Mouse (Mus musculus): ENCODE measurements around the gene Fam19a2. TPM values are rescaled to one million over a fixed set of nuclear protein-coding genes. Genes with fewer than 3 reads are reported as not detected.

Gene Fam19a2
- polyA plus RNA-seq, 1 experiment: not detected

DNA sequence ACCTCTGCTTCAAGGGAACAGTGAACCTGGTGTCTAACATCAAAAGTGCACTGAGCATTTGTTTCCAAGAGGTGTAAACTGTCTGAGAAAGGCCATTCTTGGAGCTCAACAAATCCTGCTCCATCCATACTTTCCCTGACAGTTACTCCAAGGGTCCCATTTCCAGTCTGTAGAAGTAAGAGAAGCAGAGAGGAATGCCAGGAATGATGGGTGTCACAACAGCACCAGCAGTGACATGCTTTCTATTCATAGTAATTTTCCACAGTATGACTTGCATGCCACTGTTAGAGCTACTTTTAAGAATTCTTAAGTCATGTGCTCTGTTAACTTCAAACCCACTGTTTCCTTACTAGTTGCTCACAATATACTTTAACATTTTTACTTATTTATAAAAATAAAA is 331.2 kb downstream of the Fam19a2 start:
- H3K27me3 ChIP-seq (ENCODE audit: control insufficient read depth, insufficient read depth, low read length): no peaks in the 10 kb centered on the region
- no peak for TF ChIP-seq CTCF (IDR thresholded peaks at IDR 0.05; ENCODE audit: extremely low read depth, insufficient read length, insufficient replicate concordance, low read depth, low read length)
- no peak for TF ChIP-seq POLR2A (IDR thresholded peaks at IDR 0.05; ENCODE audit: low read depth, low read length)
- H3K4me3 ChIP-seq (ENCODE audit: low read depth, low read length): no peak overlapping the region
- no peaks in the 10 kb centered on the region for H3K4me1 ChIP-seq (ENCODE audit: control insufficient read depth, insufficient read depth, insufficient read length, low read length)
- H3K36me3 ChIP-seq (ENCODE audit: control insufficient read depth, insufficient read depth, low read length): no peaks in the 10 kb centered on the region
- no peak overlapping the region for H3K27ac ChIP-seq (ENCODE audit: insufficient read depth, low read depth, low read length)

DNA sequence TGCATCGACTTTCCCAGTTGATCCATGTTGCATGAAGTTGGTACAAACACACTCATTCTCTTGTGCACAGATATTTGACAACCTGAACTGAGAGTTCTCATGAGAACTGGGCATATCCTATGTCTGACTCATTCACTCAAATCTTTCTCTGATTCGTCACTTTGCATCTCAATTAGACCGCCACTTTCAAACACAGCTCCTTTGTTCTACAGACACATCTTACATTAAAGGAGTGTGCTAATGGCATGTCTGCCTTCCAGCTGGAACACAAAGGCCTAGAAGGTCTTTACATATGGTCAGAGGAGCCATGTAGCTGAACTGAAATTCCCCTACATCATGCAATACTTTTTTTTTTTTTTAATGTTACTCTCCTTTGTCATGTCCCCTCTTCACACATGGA is 333.3 kb downstream of the Fam19a2 start:
- no peak overlapping the region for H3K4me3 ChIP-seq (ENCODE audit: low read depth, low read length)
- H3K27me3 ChIP-seq (ENCODE audit: control insufficient read depth, insufficient read depth, low read length): no peaks in the 10 kb centered on the region
- WGBS: 77% methylated on average over 3 of the region's 3 CpGs
- no peak overlapping the region for H3K27ac ChIP-seq (ENCODE audit: insufficient read depth, low read depth, low read length)
- TF ChIP-seq CTCF (IDR thresholded peaks at IDR 0.05; ENCODE audit: extremely low read depth, insufficient read length, insufficient replicate concordance, low read depth, low read length) (no peak), POLR2A (IDR thresholded peaks at IDR 0.05; ENCODE audit: low read depth, low read length) (no peak)
- H3K36me3 ChIP-seq (ENCODE audit: control insufficient read depth, insufficient read depth, low read length): no peaks in the 10 kb centered on the region
- no peaks in the 10 kb centered on the region for H3K4me1 ChIP-seq (ENCODE audit: control insufficient read depth, insufficient read depth, insufficient read length, low read length)

DNA sequence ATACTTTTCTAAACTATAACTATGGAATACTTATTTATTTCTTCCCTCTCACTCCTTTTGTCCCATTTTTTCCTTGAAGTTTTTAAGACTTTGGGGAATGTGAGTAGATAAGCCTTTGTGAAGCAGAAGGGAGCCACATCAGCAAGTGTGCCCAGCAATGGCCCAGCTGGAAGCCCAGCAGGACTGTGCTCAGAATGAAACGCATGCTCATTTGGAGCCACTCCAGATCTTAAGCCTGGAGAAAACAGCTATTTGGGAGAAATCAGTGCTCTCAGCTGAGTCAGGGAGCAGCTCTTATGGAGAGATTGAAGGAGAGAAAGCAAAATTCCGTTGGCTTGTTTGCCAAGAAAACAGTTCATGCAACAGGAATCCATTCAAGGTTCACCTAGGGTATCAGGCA is 341.9 kb downstream of the Fam19a2 start:
- Histone ChIP-seq H3K4me3 (ENCODE audit: low read depth, low read length) (no peak overlapping the region), H3K4me1 (ENCODE audit: control insufficient read depth, insufficient read depth, insufficient read length, low read length) (no peaks in the 10 kb centered on the region), H3K36me3 (ENCODE audit: control insufficient read depth, insufficient read depth, low read length) (no peaks in the 10 kb centered on the region), H3K27ac (ENCODE audit: insufficient read depth, low read depth, low read length) (no peak overlapping the region), H3K27me3 (ENCODE audit: control insufficient read depth, insufficient read depth, low read length) (no peaks in the 10 kb centered on the region)
- WGBS: 46% methylated on average over 2 of the region's 2 CpGs
- no peak for TF ChIP-seq POLR2A (IDR thresholded peaks at IDR 0.05; ENCODE audit: low read depth, low read length)

DNA sequence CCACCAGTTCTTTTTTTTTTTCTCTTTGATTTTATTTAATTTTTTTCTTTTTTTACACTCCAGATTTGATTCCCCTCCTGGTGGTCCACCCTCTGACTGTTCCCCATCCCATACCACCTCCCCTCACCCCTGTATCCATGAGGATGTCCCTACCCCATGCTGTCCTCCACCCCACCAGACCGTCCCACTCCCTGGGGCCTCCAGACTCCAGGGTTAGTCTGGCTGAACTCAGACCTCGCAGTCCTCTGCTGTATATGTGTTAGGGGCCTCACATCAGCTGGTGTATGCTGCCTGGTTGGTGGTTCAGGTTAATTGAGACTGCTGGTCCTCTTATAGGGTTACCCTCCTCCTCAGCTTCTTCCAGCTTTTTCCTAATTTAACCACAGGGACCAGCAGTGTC is 362.9 kb downstream of the Fam19a2 start:
- 82% methylated on average over 2 of the region's 2 CpGs for WGBS
- Histone ChIP-seq H3K4me3 (ENCODE audit: low read depth, low read length) (no peak overlapping the region), H3K27me3 (ENCODE audit: control insufficient read depth, insufficient read depth, low read length) (no peaks in the 10 kb centered on the region), H3K36me3 (ENCODE audit: control insufficient read depth, insufficient read depth, low read length) (no peaks in the 10 kb centered on the region), H3K4me1 (ENCODE audit: control insufficient read depth, insufficient read depth, insufficient read length, low read length) (no peaks in the 10 kb centered on the region), H3K27ac (ENCODE audit: insufficient read depth, low read depth, low read length) (no peak overlapping the region)
- TF ChIP-seq POLR2A (IDR thresholded peaks at IDR 0.05; ENCODE audit: low read depth, low read length): no peak
- TF ChIP-seq CTCF (IDR thresholded peaks at IDR 0.05; ENCODE audit: extremely low read depth, insufficient read length, insufficient replicate concordance, low read depth, low read length): no peak

DNA sequence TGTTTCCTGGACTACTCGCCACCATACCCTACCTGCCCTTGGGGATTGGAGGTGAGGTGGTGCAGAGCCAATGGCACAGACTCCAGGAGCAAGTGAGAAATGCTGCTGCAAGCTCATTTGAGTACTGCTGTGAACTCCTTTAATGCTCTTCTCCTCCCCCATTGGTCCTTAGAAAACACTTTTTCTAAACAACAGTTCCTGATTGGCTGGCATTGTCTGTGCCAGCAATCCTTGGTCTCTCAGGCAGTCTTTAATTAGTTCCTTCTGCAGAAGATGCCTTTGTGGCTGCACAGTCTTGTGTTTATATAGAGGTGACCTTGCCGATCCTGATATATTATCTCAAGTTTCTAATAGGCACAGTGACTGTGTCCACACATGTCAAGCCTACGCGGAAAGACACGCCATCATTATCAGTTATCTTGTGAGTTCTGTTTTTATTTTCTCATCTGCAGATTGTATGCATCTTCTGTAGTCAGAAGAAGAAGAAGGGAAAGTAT is 365.5 kb downstream of the Fam19a2 start:
- Histone ChIP-seq H3K27me3 (ENCODE audit: control insufficient read depth, insufficient read depth, low read length) (no peaks in the 10 kb centered on the region), H3K36me3 (ENCODE audit: control insufficient read depth, insufficient read depth, low read length) (no peaks in the 10 kb centered on the region), H3K27ac (ENCODE audit: insufficient read depth, low read depth, low read length) (no peak overlapping the region), H3K4me3 (ENCODE audit: low read depth, low read length) (no peak overlapping the region), H3K4me1 (ENCODE audit: control insufficient read depth, insufficient read depth, insufficient read length, low read length) (no peaks in the 10 kb centered on the region)
- TF ChIP-seq POLR2A (IDR thresholded peaks at IDR 0.05; ENCODE audit: low read depth, low read length) (no peak), CTCF (IDR thresholded peaks at IDR 0.05; ENCODE audit: extremely low read depth, insufficient read length, insufficient replicate concordance, low read depth, low read length) (no peak)
- WGBS: 74% methylated on average over 5 of the region's 5 CpGs

DNA sequence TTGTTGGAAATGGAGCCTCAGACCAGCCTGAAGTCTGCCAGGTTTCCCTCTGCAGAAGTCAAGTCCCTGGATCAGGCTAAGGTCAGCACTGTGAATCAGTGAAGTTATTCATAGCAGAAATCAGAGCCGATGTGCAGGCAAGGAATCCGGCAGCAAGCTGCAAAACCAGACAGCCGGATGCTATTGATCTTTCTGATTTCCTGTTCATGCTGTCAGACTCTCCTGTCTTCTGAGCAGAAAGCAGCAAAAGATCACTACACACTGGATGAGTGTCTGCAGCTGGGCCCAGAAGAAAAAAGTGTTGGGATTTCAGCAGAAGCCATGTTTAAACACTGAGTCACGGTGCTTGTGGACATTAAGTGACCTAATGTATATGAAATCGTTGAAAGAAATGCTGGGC is 368.2 kb downstream of the Fam19a2 start:
- no peak overlapping the region for H3K27ac ChIP-seq (ENCODE audit: insufficient read depth, low read depth, low read length)
- WGBS: 51% methylated on average over 5 of the region's 5 CpGs
- no peaks in the 10 kb centered on the region for H3K4me1 ChIP-seq (ENCODE audit: control insufficient read depth, insufficient read depth, insufficient read length, low read length)
- no peak overlapping the region for H3K4me3 ChIP-seq (ENCODE audit: low read depth, low read length)
- TF ChIP-seq POLR2A (IDR thresholded peaks at IDR 0.05; ENCODE audit: low read depth, low read length): no peak
- no peak for TF ChIP-seq CTCF (IDR thresholded peaks at IDR 0.05; ENCODE audit: extremely low read depth, insufficient read length, insufficient replicate concordance, low read depth, low read length)
- H3K36me3 ChIP-seq (ENCODE audit: control insufficient read depth, insufficient read depth, low read length): no peaks in the 10 kb centered on the region
- H3K27me3 ChIP-seq (ENCODE audit: control insufficient read depth, insufficient read depth, low read length): no peaks in the 10 kb centered on the region

DNA sequence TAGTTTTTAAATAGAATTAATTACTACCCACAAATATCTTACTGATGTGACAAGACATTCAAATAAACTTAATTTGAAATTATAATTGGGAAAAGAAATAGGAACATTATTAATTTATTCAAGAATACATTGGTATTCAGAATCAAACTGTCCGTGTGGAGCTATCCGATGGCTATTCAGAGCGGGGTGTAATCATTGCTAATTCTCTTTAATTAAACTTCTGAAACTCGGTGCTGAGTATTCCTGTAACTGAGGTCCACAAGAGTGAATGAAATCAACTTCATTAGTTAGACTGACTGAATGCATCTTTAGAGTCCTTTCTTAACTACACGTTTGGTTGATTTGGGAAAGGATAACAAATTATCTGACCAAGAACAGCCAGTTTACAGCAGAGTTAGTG is 372.9 kb downstream of the Fam19a2 start:
- Histone ChIP-seq H3K36me3 (ENCODE audit: control insufficient read depth, insufficient read depth, low read length) (no peaks in the 10 kb centered on the region), H3K4me3 (ENCODE audit: low read depth, low read length) (no peak overlapping the region), H3K27ac (ENCODE audit: insufficient read depth, low read depth, low read length) (no peak overlapping the region), H3K27me3 (ENCODE audit: control insufficient read depth, insufficient read depth, low read length) (no peaks in the 10 kb centered on the region), H3K4me1 (ENCODE audit: control insufficient read depth, insufficient read depth, insufficient read length, low read length) (no peaks in the 10 kb centered on the region)
- TF ChIP-seq CTCF (IDR thresholded peaks at IDR 0.05; ENCODE audit: extremely low read depth, insufficient read length, insufficient replicate concordance, low read depth, low read length): no peak
- no peak for TF ChIP-seq POLR2A (IDR thresholded peaks at IDR 0.05; ENCODE audit: low read depth, low read length)
- WGBS: 86% methylated on average over 5 of the region's 5 CpGs

DNA sequence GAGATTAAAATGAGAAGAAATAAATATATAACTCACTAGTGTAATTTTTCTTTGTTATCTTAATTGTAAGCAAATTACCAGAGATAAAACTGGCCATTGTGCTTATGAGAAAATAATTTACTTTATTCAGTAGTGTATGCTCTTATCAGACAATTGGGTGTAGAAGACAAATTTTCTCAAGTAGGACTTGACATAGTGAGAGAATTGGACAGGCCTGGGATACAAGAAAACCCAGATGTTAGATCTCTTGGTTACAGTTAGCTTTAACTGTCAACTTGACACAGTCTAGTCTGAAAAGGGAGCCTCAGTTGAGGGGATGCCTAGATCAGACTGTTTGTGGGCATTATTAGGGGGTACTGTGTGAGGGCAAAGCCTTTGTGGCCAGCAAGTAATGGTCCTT is 373.7 kb downstream of the Fam19a2 start:
- Histone ChIP-seq H3K36me3 (ENCODE audit: control insufficient read depth, insufficient read depth, low read length) (no peaks in the 10 kb centered on the region), H3K27me3 (ENCODE audit: control insufficient read depth, insufficient read depth, low read length) (no peaks in the 10 kb centered on the region), H3K27ac (ENCODE audit: insufficient read depth, low read depth, low read length) (no peak overlapping the region), H3K4me1 (ENCODE audit: control insufficient read depth, insufficient read depth, insufficient read length, low read length) (no peaks in the 10 kb centered on the region), H3K4me3 (ENCODE audit: low read depth, low read length) (no peak overlapping the region)
- no peak for TF ChIP-seq CTCF (IDR thresholded peaks at IDR 0.05; ENCODE audit: extremely low read depth, insufficient read length, insufficient replicate concordance, low read depth, low read length)
- TF ChIP-seq POLR2A (IDR thresholded peaks at IDR 0.05; ENCODE audit: low read depth, low read length): no peak

Measured in small intestine, adult 2 months (tissue).